Mouse (Mus musculus) G1E (cell line): ENCODE data around the gene B230219D22Rik.

Experiments
- CTCF ChIP-seq: IDR thresholded peaks from 2 replicates; pipeline ENCODE4 v1.5.1; 2012; ENCODE audit warnings: low read depth, low read length, inconsistent platforms, mixed read lengths
- GATA1 ChIP-seq: IDR thresholded peaks from 2 replicates; pipeline ENCODE4 v1.6.1; 2012; ENCODE audit warnings: borderline replicate concordance, low read length, inconsistent platforms, mixed read lengths
- GATA2 ChIP-seq: IDR thresholded peaks from 2 replicates; pipeline ENCODE4 v1.6.1; 2012; ENCODE audit warnings: low read depth, low read length, inconsistent platforms, borderline replicate concordance
- POLR2AphosphoS5 ChIP-seq: IDR thresholded peaks from 2 replicates; pipeline ENCODE4 v1.6.1; 2012; ENCODE audit warnings: low read depth, low read length, inconsistent platforms; ENCODE audit not compliant: insufficient replicate concordance
- TAL1 ChIP-seq: conservative IDR thresholded peaks from 2 replicates; pipeline ENCODE4 v1.6.1; 2012; ENCODE audit warnings: low read depth, low read length, inconsistent platforms, mixed read lengths

GRCm38 (mm10) chr13:55714501-55715166 is 21.7 kb downstream of the B230219D22Rik start, which contains the start of gene Txndc15:
- TF ChIP-seq CTCF (no peak), TAL1 (no peak), GATA1 (no peak), GATA2 (no peak), POLR2AphosphoS5 (no peak)
